Mouse (Mus musculus) ZHBTc4 (cell line): ENCODE measurements at regions not wholly inside any gene's neighbourhood (a gene's known extent, or its start where the extent isn't known, plus 50 kb on each side); places are given as distances from the start of the nearest gene placed in this dataset.

ENCODE experiments used
- DNase-seq: peaks from one replicate; pipeline ENCODE4 v3.0.0-alpha.2; 2011; ENCODE audit warnings: low read depth, low spot score

GRCm38 (mm10) chr17:77452085-77452484 lies 748.0 kb upstream of the Crim1 start:
- no peak for DNase-seq

- no peak for DNase-seq
These were observed 730.4 kb upstream of the Crim1 start for GRCm38 (mm10) chr17:77469678-77470077.

- DNase-seq, result peak; percentile 5
These were observed 729.9 kb upstream of the Crim1 start for GRCm38 (mm10) chr17:77470195-77470594.

- DNase-seq, result no peak
These were observed 728.1 kb upstream of the Crim1 start for GRCm38 (mm10) chr17:77471921-77472320.
